Mouse (Mus musculus) hindbrain, embryonic 14.5 days (tissue): ENCODE data around the gene Ryr3. TPM values are rescaled to one million over a fixed set of nuclear protein-coding genes. Genes with fewer than 3 reads are reported as not detected.
"Not testable (repeated sequence)": the region's sequence is repeated elsewhere in the genome, so short reads cannot be mapped to it uniquely, and the experiment has no call there.

Source experiments
- ATAC-seq: fragments of 200-750 bp; cut with Nextera tagmentation; 2 replicates; pipeline ENCODE4 v1.8.0; 2017; ENCODE audit warnings: moderate number of reproducible peaks, mild to moderate bottlenecking, moderate TSS enrichment, moderate library complexity; ENCODE audit not compliant: low FRiP score
- DNase-seq: peaks from one replicate; pipeline ENCODE4 v3.0.0-alpha.2; 2015; ENCODE audit warnings: low spot score
- H3K27ac ChIP-seq: fragments of 300-500 bp; sonication (generic); 2 replicates; pipeline ENCODE4 v1.5.1; 2014; ENCODE audit warnings: mild to moderate bottlenecking, moderate library complexity
- H3K27me3 ChIP-seq: fragments of 300-500 bp; sonication (generic); 2 replicates; pipeline ENCODE4 v1.6.1; 2014; ENCODE audit warnings: mild to moderate bottlenecking, low read length, mixed read lengths; ENCODE audit not compliant: control insufficient read depth, insufficient read depth
- H3K36me3 ChIP-seq: fragments of 300-500 bp; sonication (generic); replicated peaks from 2 replicates; pipeline ENCODE4 v1.6.1; 2014; ENCODE audit not compliant: control insufficient read depth, insufficient read depth
- H3K4me1 ChIP-seq: fragments of 300-500 bp; sonication (generic); replicated peaks from 2 replicates; pipeline ENCODE4 v1.6.1; 2014; ENCODE audit warnings: antibody characterized with exemption, low read length, mixed read lengths; ENCODE audit not compliant: control insufficient read depth, insufficient read depth
- H3K4me2 ChIP-seq: fragments of 300-500 bp; sonication (generic); replicated peaks from 2 replicates; pipeline ENCODE4 v1.6.1; 2014; ENCODE audit warnings: mild to moderate bottlenecking, moderate library complexity
- H3K4me3 ChIP-seq: fragments of 300-500 bp; sonication (generic); replicated peaks from 2 replicates; pipeline ENCODE4 v1.5.1; 2014; ENCODE audit warnings: mild to moderate bottlenecking, low read length
- H3K9ac ChIP-seq: fragments of 300-500 bp; sonication (generic); 2 replicates; pipeline ENCODE4 v1.6.1; 2014
- H3K9me3 ChIP-seq: fragments of 300-500 bp; sonication (generic); 2 replicates; pipeline ENCODE4 v1.6.1; 2016; ENCODE audit warnings: low read length; ENCODE audit not compliant: control insufficient read depth
- WGBS: fragments of 180-500 bp; shearing (Covaris S2); extraction: QIAGEN DNeasy Blood & Tissue Kit; methylation state at CpG from one replicate; pipeline ENCODE4 v1.1.7; 2014; 5-methylcytosine and 5-hydroxymethylcytosine counted together
- polyA plus RNA-seq: library from polyadenylated mRNA; unstranded; fragments of >200 nt; fragmentation: Nextera tagmentation; extraction: Ambion mirVana; gene quantifications from 2 replicates; pipeline ENCODE4 v1.2.1, GENCODE M21; 2014

The Ryr3 gene
- polyA plus RNA-seq, 1 experiment from 2014 or later, result 6.6 TPM

DNA sequence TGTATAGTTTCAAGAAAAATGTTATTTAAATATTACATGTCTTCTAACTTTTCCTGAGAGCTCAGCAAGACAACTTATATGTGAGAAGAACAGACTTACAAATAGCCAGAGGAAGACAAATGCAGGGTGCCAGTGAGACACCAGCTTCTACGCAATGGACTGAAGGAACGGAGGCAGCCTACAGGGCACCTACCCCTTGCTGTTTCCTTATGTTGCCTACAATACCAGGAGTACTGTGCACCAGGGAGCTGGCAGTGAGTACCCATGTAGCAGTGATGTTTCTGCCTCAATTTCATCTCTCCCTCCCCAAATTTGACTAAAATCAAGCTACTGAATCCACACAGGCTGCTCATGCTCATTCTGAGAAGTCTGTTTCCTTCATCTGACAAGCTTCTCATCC is 100.1 kb downstream of the Ryr3 start:
- H3K27me3 ChIP-seq, result no peaks in the 10 kb centered on the region
- no peaks in the 10 kb centered on the region for H3K9me3 ChIP-seq
- no peaks in the 10 kb centered on the region for H3K4me1 ChIP-seq
- WGBS, result 82% methylated on average over 2 of the region's 2 CpGs
- no peak for DNase-seq
- no peak overlapping the region for H3K27ac ChIP-seq
- no peak overlapping the region for H3K4me2 ChIP-seq
- no peak overlapping the region for H3K4me3 ChIP-seq
- H3K36me3 ChIP-seq, result no peaks in the 10 kb centered on the region
- H3K9ac ChIP-seq, result no peak overlapping the region
- ATAC-seq, result no peak

DNA sequence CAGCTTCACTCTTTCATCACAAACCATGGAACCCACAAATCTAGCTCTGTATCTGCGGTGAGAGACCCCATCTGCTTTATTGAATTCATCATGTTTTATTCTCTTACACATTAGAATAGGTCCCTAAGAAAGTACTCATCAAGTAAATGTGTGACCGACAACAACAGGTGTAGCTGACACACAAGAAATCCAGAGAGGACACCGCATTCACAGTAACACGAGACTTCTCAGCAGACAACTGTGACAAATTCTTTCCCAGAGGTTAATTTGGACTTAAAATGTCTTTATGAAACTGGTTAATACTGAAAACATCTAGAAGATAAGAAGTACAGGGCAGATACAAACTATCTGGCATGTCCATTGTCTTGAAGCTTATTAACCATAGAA is 101.0 kb downstream of the Ryr3 start:
- Histone ChIP-seq H3K27ac (no peak overlapping the region), H3K36me3 (no peaks in the 10 kb centered on the region), H3K9ac (no peak overlapping the region), H3K4me3 (no peak overlapping the region), H3K9me3 (no peaks in the 10 kb centered on the region), H3K4me1 (no peaks in the 10 kb centered on the region), H3K27me3 (no peaks in the 10 kb centered on the region), H3K4me2 (no peak overlapping the region)
- DNase-seq (no peak), ATAC-seq (no peak)
- WGBS, result 92% methylated on average over 4 of the region's 4 CpGs

DNA sequence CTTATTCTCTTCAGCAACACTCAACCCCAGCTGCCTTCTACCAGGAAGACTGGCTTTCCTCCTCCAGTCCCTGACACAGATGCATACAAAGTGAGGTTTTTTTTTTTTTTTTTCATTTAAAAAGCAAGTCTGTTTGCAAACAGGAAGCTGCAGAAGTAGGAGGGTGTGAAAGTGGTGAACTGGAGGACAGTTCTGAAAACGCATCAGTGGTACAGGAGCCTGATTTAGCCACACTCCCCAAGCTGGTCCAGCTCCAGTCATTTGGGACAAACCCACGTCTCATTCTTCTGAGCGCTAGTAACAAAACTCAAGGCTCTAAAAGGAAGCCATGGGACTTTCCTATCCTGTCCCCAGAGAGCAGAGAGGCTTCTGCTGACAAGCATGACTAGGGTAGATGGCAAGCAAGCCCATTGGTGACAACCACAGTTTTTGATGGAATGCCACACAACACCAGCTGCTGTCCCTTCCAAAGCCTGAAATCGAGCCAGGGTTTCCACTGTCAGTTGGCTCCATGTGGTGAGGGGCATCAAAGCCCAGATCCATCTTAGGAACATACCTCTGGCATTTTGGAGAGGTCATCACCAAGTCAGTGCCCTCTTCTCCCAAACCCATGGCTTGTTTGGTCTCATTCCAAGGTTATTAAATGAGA is 101.5 kb downstream of the Ryr3 start:
- Histone ChIP-seq H3K9me3 (no peaks in the 10 kb centered on the region), H3K27ac (no peak overlapping the region), H3K36me3 (no peaks in the 10 kb centered on the region), H3K9ac (no peak overlapping the region), H3K4me3 (no peak overlapping the region), H3K27me3 (no peaks in the 10 kb centered on the region), H3K4me2 (no peak overlapping the region), H3K4me1 (no peaks in the 10 kb centered on the region)
- ATAC-seq, result no peak
- DNase-seq, result no peak
- WGBS, result 82% methylated on average over 4 of the region's 4 CpGs

DNA sequence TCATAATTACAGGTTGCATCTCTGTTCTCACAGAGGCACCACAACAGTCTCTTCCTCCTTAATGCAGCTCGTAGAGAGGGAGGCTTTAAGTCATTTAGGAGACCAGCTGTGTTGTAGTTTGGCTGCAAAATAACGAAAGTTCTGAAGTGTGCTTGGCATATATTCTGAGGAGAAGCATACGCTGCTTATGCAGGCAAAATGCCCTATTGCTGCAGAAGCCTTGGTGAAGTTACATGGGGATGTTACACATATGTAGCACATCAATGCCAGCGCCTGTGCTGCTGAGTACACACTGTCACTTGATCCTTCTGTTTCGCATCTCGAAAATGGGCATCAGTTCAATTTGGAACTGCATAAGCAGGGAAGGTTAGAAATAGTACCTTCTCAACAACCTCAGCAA is 112.3 kb downstream of the Ryr3 start:
- Histone ChIP-seq H3K4me2 (no peak overlapping the region), H3K36me3 (no peaks in the 10 kb centered on the region), H3K9ac (no peak overlapping the region), H3K27ac (no peak overlapping the region), H3K4me1 (no peaks in the 10 kb centered on the region), H3K4me3 (no peak overlapping the region), H3K9me3 (no peaks in the 10 kb centered on the region), H3K27me3 (no peaks in the 10 kb centered on the region)
- ATAC-seq, result no peak
- no peak for DNase-seq
- 92% methylated on average over 6 of the region's 6 CpGs for WGBS

DNA sequence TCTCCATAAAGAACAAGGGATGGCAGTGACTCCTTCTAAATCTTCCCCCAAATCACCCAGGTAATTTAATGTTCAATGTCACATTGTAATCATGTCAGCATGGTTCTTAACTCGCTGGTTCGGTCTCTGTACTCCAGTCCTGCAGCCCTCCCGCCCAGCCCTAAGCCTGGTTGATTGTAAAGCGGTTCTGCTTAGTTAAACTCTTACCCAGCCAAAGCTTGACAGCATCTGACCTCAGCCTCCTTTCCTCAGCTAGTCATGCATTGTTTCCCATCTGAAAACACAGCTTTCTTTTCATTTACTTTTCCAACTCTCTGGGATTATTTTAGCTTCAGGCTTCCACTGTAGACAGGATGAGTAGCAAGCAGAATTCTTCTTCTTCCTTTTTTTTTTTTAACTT is 121.7 kb downstream of the Ryr3 start:
- Histone ChIP-seq H3K27me3 (no peaks in the 10 kb centered on the region), H3K9me3 (no peaks in the 10 kb centered on the region), H3K27ac (no peak overlapping the region), H3K4me1 (no peaks in the 10 kb centered on the region), H3K4me3 (no peak overlapping the region), H3K9ac (no peak overlapping the region), H3K4me2 (no peak overlapping the region), H3K36me3 (no peaks in the 10 kb centered on the region)
- WGBS, result 61% methylated on average over 4 of the region's 4 CpGs
- ATAC-seq (no peak), DNase-seq (no peak)

DNA sequence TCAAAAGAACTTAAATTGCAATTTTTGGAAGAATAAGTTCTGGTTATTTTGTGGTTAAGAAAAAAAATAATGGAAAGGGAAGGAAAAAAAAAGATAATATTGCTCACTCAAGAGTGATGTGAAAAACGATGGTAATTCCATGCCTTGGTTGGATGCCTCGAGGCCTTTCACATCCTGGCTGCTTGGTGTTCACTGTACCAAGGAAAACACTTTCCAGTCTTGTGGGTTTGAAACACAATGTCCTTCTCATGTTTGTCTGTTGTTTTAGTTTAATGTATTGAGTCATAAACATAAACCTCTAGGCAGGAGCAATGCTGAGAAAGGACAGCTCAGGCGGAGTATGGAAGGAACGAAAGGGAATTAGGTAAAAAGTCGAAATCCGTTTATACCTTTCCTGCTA is 122.8 kb downstream of the Ryr3 start:
- Histone ChIP-seq H3K4me1 (no peaks in the 10 kb centered on the region), H3K36me3 (no peaks in the 10 kb centered on the region), H3K9ac (no peak overlapping the region), H3K27ac (no peak overlapping the region), H3K4me2 (no peak overlapping the region), H3K27me3 (no peaks in the 10 kb centered on the region), H3K4me3 (no peak overlapping the region), H3K9me3 (no peaks in the 10 kb centered on the region)
- DNase-seq, result no peak
- ATAC-seq, result no peak
- 88% methylated on average over 6 of the region's 6 CpGs for WGBS

DNA sequence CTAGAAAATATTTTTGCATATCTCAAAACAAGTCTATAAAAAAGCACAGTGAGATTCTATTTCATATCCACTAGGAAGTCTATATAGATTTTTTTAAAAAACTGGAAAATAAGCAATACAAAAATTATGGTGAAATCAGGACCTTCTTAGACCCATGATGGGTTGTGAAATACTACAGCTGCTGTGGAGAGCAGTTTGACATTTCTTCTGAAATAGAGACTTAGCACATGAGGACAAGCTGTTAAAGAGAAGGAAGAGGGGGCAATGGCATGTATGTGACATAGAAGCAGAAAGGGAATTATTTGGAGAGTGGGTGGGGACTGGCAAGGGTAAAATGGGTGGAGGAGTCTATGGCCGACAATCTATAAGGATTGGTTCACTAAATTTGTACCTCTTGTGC is 124.1 kb downstream of the Ryr3 start:
- WGBS, result 96% methylated on average over 1 of the region's 1 CpGs
- DNase-seq (no peak), ATAC-seq (no peak)
- Histone ChIP-seq H3K4me2 (no peak overlapping the region), H3K36me3 (no peaks in the 10 kb centered on the region), H3K9ac (no peak overlapping the region), H3K4me3 (no peak overlapping the region), H3K4me1 (no peaks in the 10 kb centered on the region), H3K27ac (no peak overlapping the region), H3K9me3 (no peaks in the 10 kb centered on the region), H3K27me3 (no peaks in the 10 kb centered on the region)

DNA sequence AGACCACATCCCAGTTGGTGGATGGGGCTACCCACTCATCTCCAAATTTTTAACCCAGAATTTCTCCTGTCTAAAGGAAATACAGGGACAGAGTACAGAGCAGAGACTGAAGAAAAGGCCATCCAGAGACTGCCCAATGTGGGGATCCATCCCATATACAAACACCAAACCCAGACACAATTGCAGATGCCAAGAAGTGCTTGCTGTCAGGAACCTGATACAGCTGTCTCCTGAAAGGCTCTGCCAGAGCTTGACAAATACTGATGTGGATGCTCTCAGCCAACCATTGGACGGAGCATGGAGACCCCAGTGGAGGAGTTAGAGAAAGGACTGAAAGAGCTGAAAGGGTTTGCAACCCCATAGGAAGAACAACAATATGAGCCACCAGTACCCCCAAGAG is 125.6 kb downstream of the Ryr3 start:
- H3K4me1 ChIP-seq, ATAC-seq, H3K27ac ChIP-seq, H3K4me3 ChIP-seq, H3K4me2 ChIP-seq, H3K9ac ChIP-seq, H3K9me3 ChIP-seq, H3K27me3 ChIP-seq, DNase-seq, H3K36me3 ChIP-seq: not testable (repeated sequence)
- WGBS, result 67% methylated on average over 1 of the region's 1 CpGs

DNA sequence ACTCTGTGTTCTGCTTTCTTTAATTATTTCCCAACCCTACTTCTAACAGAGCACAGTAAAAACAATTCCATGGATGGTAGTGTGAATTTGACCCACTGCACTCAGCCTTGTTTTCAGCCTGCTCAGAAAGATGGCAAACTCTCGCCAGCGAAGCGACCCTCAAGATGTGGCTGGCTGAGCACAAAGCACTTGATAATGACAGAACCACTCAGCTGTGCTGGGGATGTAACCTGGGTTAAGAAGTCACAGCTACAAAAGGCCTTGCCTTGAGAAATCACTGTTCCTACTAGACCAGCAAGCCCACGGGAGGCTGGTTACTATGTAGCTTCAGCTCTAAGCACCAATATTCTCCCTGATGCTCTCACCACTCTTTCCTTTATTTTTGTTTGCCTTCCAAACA is 140.5 kb downstream of the Ryr3 start:
- WGBS, result 72% methylated on average over 4 of the region's 4 CpGs
- H3K4me3 ChIP-seq, result no peak overlapping the region
- ATAC-seq, result no peak
- no peak for DNase-seq
- H3K9me3 ChIP-seq, result no peaks in the 10 kb centered on the region
- no peaks in the 10 kb centered on the region for H3K36me3 ChIP-seq
- no peaks in the 10 kb centered on the region for H3K4me1 ChIP-seq
- no peak overlapping the region for H3K4me2 ChIP-seq
- H3K9ac ChIP-seq, result no peak overlapping the region
- H3K27ac ChIP-seq, result no peak overlapping the region
- H3K27me3 ChIP-seq, result no peaks in the 10 kb centered on the region

DNA sequence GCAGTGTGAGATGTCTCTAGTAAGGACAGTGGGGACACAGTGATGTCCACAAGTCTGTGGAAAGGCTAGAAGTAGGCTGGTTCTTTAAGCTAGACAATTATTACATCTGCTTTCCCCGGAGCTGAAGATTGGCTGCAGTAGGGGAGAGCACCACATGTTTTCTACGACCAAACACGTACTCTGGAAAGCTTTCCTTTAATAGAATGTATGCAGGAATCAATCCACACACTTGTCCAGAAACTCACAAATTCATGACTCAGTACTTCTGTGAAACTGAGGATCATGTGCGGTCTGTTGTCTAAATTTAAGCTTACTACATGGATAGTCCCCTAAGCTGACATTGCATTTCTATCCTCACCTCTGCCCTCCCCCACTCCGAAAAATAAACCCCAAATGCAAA is 157.5 kb downstream of the Ryr3 start:
- H3K4me1 ChIP-seq, result no peaks in the 10 kb centered on the region
- H3K9ac ChIP-seq, result no peak overlapping the region
- no peaks in the 10 kb centered on the region for H3K27me3 ChIP-seq
- ATAC-seq (no peak), DNase-seq (no peak)
- H3K36me3 ChIP-seq, result no peaks in the 10 kb centered on the region
- H3K27ac ChIP-seq, result no peak overlapping the region
- 88% methylated on average over 5 of the region's 5 CpGs for WGBS
- no peak overlapping the region for H3K4me3 ChIP-seq
- no peaks in the 10 kb centered on the region for H3K9me3 ChIP-seq
- H3K4me2 ChIP-seq, result no peak overlapping the region
